Mouse (Mus musculus) brown adipose tissue, adult 24 weeks (tissue): ENCODE measurements around the gene Fzd4. TPM values are rescaled to one million over a fixed set of nuclear protein-coding genes. Genes with fewer than 3 reads are reported as not detected.

Source experiments
- H3K27ac ChIP-seq: fragments of 200-500 bp; replicated peaks from 2 replicates; pipeline ENCODE4 v1.5.1; 2012; ENCODE audit warnings: low read depth, mild to moderate bottlenecking, low read length
- H3K4me1 ChIP-seq: fragments of 200-500 bp; 2 replicates; pipeline ENCODE4 v1.6.1; 2012; ENCODE audit warnings: low read length, mixed read lengths; ENCODE audit not compliant: control insufficient read depth, insufficient read depth, insufficient read length
- H3K4me3 ChIP-seq: fragments of 200-500 bp; 2 replicates; pipeline ENCODE4 v1.5.1; 2012; ENCODE audit warnings: low read depth, mild to moderate bottlenecking, low read length, moderate library complexity; ENCODE audit not compliant: insufficient read depth
- polyA plus RNA-seq: library from polyadenylated mRNA; stranded (reverse); fragments of >200 nt; gene quantifications from 2 replicates; pipeline ENCODE4 v1.2.4, GENCODE M21; 2012; ENCODE audit not compliant: missing spikeins, insufficient read depth, insufficient read length

Fzd4 gene
- polyA plus RNA-seq, 1 experiment, result 57.1 TPM

DNA sequence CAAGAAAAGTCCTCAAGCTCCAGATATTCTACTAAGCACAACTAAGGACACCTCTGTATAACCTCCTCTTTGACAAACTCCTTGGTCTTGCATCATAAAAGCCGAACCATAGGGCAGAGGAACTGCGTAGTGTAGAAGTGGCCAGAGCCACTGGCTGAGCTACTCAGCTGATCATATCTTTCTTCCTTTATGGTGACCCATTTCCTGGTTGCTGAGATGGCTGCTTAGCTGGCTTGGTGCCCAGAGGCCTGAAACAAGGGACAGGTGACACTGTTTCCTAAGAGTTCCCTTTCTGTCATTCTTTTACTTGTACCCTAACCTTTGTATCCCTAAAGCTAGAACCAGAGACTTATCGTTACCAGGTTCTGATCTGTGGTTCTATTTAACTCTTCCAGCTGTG lies 7.2 kb downstream of the Fzd4 start:
- Histone ChIP-seq H3K4me1 (peaks cover 37% of the 10 kb centered on the region), H3K4me3 (peak overlapping the region; percentile 20; the same call in 1 of the 2 replicates), H3K27ac (peak overlapping the region; percentile 74)

DNA sequence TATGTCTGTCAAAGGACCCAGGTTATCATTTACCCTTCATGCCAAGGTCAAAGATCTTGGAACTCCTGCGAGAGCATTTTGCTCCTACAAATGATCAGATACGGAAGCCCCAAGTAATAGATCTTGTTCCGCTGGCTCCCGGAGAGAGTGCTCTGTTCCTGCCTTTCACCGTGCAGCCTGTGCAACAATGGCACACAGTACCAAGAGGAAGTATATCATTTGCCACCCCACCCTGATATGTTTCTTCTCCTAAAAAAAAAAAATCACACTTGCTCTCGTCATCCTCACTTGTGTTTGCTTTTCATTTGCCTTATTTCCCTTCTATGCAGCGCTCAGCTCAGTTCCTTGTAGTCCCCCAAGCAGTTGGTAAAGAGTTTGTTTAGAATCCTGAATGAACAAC lies 7.9 kb downstream of the Fzd4 start:
- peaks cover 41% of the 10 kb centered on the region for H3K4me1 ChIP-seq
- H3K4me3 ChIP-seq, result peak overlapping the region; percentile 9; the same call in 1 of the 2 replicates
- peak overlapping the region; percentile 74 for H3K27ac ChIP-seq

DNA sequence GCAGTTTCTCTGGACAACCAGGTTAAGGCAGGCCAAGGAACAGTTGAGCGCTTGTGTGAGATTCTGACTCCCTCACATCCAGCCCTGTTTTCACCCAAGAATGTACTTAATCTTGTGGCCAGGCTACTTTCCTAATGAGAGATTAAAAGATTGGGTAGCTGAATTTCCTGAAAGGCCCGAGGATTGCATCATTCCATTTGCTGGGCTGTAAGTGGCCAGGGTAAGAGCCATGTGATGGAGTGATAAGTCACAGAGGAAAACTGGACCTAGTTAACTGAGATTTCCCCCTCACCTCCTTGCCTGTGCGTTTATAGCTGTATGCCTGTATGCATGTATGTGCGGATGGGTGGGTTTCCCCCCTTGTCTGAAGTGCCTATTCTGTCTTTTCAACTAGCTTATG lies 11.9 kb downstream of the Fzd4 start:
- Histone ChIP-seq H3K4me3 (no peak overlapping the region), H3K4me1 (peaks cover 24% of the 10 kb centered on the region), H3K27ac (peak overlapping the region; percentile 66)

DNA sequence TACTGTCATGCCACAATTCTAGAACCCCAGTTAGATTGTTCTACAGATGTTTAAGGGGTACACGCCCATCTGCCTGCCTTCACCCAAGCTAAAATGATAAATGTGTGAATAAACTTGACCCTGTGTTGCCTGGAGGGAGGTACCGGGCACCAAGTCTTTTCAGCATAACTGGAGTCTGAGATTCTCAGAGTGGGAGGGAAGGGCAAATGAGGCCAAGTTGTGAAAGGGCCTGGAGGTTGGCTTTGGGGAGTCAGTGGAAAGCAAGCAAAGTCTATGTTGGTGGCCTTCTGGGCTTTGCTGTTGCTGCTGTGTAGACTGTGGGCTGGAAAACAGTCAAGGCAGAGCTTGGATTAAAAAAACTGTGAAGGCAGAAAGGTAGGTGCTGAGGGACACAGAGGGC lies 13.6 kb downstream of the Fzd4 start:
- Histone ChIP-seq H3K4me3 (no peak overlapping the region), H3K27ac (peak overlapping the region; percentile 67; the same call in 1 of the 2 replicates), H3K4me1 (peaks cover 8% of the 10 kb centered on the region)

DNA sequence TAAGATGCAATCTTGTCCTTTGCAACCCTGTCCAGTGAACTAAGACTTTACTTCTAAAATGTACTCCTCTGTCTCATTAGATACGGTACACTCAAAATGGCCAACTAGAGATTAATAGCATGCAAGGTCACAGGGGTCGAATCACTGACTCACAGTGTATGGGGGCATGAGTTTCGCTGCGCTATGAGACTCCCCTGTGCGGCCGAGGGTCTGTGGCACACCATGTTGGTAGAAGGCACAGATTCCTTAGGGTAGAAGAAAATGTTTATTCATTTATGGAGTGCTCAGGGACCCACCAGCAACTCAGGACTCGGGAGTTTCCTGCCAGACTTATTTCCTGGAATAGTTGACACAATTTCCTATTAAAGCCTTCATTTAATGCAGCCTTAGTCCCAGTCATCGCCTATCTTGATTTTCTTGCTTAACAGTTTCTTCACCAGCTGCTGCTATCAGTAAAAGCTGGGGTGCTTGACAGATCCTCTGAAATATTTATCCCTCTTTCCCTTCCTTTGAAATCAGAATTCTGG lies 14.0 kb downstream of the Fzd4 start:
- peaks cover 10% of the 10 kb centered on the region for H3K4me1 ChIP-seq
- H3K4me3 ChIP-seq, result no peak overlapping the region
- H3K27ac ChIP-seq, result peak overlapping the region; percentile 67

DNA sequence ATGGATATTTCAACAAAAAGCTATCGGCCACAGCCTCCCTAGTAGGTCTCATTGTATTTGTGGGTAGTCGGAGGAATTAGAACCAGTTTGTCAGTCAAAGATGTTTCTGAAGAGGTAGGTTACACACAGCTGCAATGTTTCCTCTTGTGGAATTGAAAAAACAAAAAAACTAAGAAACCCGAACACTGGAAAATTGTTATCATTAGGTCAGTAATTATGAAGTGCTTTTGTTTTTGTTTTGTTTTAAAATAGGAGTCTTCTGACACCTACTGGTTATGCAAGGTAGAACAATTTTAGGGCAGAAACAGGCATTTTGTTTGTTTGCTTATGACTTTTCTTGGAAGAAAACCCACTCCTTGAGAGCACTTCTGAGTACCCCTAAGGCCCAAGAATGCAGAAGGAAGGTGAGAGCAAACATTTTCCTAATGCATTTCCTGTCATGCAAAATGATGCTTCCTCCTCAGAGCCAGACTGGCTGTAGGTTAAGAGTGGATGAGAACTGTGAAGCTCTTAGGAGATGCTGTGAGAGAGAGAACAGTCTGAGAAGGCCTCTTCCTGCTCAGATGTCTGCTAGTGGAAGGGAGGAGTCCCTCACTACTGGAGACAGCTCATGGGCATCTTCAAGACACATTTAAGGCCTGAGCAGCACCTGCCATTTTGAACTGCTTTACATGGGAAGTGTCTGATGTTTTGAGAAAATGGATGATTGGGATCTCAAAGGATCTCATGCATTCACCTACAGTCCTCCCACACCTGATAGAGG lies 14.9 kb downstream of the Fzd4 start:
- H3K27ac ChIP-seq, result no peak overlapping the region
- H3K4me3 ChIP-seq, result no peak overlapping the region
- peaks cover 8% of the 10 kb centered on the region for H3K4me1 ChIP-seq

DNA sequence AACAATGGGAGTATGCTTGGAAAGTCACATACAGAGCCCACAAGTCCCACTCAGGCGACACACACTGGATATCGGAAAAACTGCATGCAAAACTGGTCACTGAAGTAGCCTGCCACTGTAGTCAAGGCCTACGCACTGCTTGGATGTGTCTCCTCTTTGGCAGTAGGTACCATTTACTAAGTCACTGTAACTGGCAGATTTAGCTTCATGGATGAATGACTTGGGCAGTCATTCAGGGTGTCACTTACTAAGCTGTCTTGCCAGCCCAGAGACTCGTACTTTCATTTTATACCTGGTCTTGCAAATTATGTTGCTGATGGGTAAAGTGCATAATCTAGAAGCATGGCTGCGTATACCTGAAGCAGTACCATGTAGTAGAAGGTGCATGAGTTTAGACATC lies 17.1 kb downstream of the Fzd4 start:
- Histone ChIP-seq H3K4me1 (peaks cover 8% of the 10 kb centered on the region), H3K27ac (no peak overlapping the region), H3K4me3 (no peak overlapping the region)

DNA sequence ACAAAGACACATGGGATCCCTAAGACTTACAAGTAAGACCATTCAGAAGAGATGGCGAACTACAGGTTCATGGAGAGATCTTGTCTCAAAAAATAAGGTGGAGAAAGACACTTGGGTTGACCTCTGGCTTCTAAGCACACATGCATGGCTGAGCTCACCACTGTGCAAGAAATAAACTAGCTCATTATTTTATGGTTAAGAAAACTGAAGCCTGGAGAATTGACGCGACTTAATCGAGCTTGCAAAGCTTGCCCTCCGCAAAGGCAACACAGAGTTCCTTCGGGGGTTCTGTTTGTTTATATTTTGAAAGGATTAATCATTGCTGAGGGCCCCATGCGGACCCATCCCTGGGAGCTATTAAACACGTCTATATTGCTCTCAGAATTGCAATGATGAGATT lies 18.5 kb downstream of the Fzd4 start:
- peaks cover 8% of the 10 kb centered on the region for H3K4me1 ChIP-seq
- H3K4me3 ChIP-seq, result no peak overlapping the region
- no peak overlapping the region for H3K27ac ChIP-seq

DNA sequence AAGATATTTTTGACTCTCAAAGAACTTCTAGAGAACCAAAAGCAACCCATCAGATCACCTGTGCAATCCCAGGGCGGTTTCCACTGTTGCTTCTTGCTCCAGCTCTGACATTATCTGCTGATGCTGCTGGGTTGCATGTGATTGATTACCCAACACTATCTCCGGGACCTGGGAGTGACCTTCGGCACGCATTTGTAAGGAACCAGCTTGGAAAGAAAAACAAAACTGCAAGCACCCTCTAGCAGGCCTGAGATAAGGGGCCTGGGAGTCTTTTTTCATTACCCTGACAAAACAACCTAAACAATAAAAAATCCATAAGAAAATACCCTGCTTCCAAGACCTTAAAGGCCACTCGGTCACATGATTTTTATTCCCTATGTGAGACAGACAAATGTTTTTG lies 19.0 kb downstream of the Fzd4 start:
- Histone ChIP-seq H3K4me3 (no peak overlapping the region), H3K27ac (no peak overlapping the region)

DNA sequence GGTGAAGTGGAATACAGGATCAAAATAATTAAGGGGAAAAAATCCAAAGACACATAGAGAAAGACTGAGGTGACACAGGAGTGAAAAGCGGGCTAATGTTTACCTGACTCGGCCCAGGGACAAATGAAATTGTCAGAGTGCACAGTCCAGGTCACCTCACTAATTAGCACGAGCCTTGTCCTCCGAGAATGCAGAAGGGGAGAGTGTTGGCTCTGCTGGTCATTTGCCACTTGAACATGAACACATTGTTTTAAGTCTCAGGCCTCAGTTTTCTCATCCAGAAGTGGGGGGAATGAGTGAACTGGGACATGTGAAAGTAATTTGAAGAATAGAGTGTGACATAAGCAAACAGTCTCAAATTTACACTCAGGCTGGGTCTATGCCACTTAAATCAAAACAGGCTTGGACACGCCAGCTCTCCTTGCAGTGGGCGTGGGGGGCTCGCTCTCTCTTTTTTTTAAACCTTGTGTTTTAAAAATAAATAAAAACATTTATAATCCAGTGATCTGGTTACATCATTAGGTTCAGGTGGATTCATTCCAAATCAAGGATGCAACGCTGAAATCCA lies 19.6 kb downstream of the Fzd4 start:
- H3K4me1 ChIP-seq, result peaks cover 5% of the 10 kb centered on the region
- H3K4me3 ChIP-seq, result no peak overlapping the region
- no peak overlapping the region for H3K27ac ChIP-seq

More for the DNA sequence above, 19.0 kb downstream of the Fzd4 start:
- H3K4me1 ChIP-seq, result peaks cover 6% of the 10 kb centered on the region

DNA sequence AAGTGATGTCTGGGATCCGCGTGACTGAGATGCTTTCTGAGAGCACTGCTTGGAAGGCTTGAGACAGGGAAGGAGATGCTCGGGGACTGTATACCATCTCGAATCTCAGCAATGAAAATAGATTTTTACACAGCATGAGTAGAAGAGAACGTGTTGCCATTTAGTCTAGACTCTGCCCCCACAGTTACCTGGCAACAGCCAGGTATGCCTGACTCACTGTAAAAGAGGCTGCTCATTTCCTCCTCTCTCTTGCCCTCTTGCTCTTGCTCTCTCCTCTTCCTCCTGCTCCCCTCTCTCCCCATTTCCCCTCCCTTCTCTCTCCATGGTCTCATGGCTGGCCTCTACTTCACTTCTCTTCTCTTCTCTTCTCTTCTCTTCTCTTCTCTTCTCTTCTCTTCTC lies 20.5 kb downstream of the Fzd4 start:
- Histone ChIP-seq H3K4me3 (no peak overlapping the region), H3K27ac (no peak overlapping the region), H3K4me1 (peaks cover 5% of the 10 kb centered on the region; the same call in 1 of the 2 replicates)

DNA sequence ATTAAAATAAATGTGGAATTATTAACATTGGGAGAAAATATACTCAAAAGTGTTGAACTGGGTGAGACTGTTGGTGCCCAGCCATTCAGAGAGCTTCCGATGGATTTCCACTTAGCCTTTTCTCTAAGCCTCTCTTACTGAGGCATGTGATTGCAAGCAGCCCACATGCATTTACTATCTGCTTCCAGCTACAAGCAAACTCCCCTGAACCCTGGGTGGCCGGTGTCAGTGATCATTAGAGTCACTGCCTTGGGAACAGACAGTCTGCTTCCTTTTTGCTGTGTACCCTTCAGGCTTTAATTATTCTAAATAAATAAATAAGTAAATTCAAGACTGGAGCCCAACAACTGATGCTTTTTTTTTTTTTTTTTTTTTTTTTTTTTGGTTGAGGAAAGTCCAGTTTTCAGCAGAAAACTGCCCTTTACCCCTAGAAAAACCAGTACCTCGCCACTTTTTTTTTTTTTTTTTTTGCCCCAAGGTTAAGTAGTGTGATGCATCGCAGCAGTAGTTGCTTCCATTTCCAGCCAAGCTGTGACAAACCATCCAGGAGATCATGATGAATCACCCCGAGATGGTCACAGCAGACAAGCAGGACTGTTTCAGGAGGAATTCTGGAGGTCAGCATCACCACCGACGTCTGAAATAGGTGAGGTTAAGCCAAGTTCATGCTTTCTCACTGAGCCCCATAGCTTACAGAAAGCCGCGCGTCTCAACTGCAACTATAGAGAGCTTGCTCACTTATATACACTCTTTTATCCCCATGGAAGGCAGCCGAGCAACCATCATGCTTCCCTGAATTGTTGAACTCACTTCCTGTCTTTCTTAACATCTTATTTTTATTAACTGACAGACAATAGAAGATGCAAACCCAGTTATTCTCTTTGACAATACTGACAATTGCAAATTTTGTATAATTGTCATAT lies 21.9 kb downstream of the Fzd4 start:
- Histone ChIP-seq H3K27ac (no peak overlapping the region), H3K4me1 (peaks cover 5% of the 10 kb centered on the region; the same call in 1 of the 2 replicates), H3K4me3 (no peak overlapping the region)

DNA sequence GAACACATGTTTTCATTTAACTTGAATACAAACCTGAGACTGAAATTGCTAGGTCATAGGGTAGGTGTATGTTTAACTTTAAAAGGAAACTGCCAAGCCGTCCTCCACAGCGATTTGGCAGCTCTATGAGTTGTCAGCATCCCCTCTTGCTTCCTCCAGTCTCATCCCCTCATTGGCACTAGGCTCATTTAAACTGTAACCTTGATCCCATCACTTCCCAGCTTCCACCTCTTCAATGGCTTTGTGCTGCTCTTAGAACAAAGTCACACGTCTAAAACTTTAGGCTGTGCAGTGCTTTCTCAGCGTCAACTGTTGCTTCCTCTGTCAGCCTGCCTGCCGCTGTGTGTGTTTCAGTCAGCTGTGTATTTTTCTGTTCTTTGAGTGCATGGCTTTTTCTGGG lies 22.9 kb downstream of the Fzd4 start:
- H3K4me1 ChIP-seq, result peaks cover 5% of the 10 kb centered on the region; the same call in 1 of the 2 replicates
- H3K4me3 ChIP-seq, result no peak overlapping the region
- H3K27ac ChIP-seq, result no peak overlapping the region

DNA sequence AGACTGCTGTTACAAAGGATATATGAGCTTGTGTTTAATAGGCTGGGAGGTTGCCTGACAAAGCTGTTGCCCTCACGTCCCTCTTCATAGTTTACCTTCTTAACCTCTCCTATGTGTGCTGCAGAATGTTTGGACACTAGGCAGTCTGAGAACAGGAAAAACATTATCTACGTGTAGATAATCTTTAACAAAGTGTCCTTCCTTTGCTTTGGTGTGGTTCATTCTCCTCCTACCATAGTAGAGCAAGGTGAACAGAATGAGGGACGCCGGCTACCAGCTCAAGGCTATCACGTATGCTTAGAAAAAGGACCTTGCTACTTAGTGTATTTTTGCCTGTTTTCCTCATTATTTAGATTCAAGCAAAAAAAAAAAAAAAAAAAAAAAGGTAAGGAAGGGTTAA lies 24.6 kb downstream of the Fzd4 start:
- Histone ChIP-seq H3K4me1 (0 out of 2 replicates have a peak, but pooled peaks cover 3% of the 10 kb centered on the region), H3K4me3 (no peak overlapping the region), H3K27ac (no peak overlapping the region)

DNA sequence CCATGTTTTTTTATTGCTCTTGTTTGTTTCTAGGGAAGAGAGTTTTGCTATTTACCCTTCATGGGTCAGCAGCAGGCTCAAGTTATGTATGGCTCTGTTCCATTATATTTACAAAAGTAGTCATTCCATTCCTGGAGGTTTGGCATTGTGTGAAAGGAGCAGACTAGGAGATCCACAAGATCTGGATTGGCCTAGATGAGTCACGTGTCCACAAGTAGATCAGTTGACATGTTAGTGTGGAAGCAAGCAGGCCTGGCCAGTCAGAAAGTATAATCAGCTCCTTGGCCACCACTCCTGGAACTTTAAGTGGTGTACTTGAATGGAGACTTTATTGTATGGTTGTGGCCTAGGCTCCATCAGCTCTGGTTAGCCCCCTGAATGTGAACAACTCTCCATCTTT lies 25.2 kb downstream of the Fzd4 start:
- no peak overlapping the region for H3K4me3 ChIP-seq
- no peak overlapping the region for H3K27ac ChIP-seq
- H3K4me1 ChIP-seq, result 0 out of 2 replicates have a peak, but pooled peaks cover 3% of the 10 kb centered on the region
